Mouse (Mus musculus) T-helper 17 cell (primary cell): Measurements from ENCODE around the gene Fam178b.
"Not testable (repeated sequence)": the region's sequence is repeated elsewhere in the genome, so short reads cannot be mapped to it uniquely, and the experiment has no call there.

Experiments used
- in situ Hi-C, 2 experiments: fragments of 300-600 bp; cut with MboI, MseI; formaldehyde crosslinking; loops; 1 replicate in 1 of 2; 2 replicates in 1 of 2; pipeline ENCODE4 v1.15.1; 2025; ENCODE audit warnings: high pct_unique_total_duplicates in 2 of 2

Fam178b gene

DNA sequence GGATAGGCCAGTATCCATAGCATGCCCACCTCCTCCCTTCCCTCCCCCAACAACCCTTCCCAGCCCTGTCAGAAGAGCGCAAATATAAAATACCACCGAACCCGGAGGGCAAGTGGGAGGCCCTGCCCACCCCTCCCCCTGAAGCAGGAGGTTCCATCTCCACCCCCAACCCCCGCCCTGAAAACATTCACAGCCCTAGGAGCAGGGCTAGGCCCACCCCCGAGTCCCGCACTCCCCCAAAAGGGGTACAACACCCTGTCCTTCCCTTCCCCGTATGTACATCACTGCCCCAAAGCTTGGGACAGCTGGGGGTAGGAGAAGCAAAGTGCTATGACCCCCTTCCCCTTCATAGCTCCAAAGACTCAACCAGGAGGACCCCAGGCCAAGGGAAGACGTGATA is 134.2 kb downstream of the Fam178b start:
- in situ Hi-C loops, result loop anchor here in 1 of 2 experiments (5.0 kb wide), 1 partner anchor 84 kb away; no protein-coding TSS in a partner anchor

DNA sequence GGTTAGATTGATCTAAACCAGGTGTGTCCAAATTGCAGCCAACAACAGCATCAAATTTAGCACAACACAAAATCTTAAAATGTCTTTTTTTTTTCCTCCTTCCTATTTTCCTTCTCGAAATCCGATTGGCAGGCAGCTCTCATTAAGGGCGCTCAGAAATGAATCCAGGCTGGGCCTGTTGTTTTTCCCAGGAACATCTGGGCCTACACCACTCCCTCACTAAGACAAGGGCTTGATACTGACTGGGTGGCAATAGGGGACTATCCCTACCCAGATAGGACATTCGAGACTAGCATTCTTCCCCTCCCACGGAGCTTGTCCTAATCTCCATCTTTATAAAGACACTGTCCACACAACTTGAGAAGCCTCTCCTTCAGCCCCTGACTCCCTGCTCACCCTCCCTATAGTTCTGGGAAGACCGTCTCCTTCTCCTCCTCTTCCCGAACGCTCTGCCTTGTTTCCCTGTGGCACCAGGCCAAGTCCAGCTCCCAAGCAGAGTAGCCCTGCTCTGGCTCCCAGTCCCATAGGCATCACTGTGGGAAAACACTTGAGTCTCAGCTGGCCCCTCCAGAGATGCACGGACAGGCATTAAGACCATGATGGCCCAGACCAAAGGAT is 134.9 kb downstream of the Fam178b start:
- in situ Hi-C loops, result loop anchor here in 1 of 2 experiments (5.0 kb wide), 1 partner anchor 84 kb away; no protein-coding TSS in a partner anchor

DNA sequence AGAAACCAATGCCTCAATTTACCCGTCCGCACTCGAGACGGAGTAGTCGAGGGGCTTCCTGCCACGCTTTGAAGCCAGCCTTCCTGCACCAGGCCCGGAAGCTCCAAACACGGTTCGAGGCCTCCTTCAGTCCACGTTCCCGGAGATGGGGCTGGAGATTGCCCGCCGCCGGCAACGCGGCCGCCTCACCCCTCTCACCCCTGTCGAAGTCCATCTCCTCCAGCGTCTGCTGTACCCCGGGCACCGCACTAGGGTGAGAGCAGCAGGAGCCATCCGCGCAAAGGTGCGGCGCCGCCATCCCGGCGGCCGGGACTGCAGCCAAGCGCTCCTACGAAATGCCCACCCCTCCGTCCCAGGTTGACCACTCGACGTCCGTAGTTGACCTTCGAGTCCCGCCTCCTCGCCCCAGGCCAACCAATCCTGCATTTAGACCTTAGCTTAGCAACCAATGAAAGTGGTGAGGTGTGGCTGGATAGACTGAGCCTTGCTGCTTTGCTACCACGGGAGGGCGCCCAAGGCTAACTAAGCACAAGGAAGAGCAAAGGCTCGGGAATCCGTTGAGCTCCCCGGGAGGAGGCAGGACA is 136.0 kb downstream of the Fam178b start, which contains the start of gene Ankrd39:
TSS of gene Ankrd39 (minus strand) at position 558 of the 584 bp plus-strand sequence.
- in situ Hi-C loops, result loop anchor here in 1 of 2 experiments (5.0 kb wide), 1 partner anchor 85 kb away; no protein-coding TSS in a partner anchor

DNA sequence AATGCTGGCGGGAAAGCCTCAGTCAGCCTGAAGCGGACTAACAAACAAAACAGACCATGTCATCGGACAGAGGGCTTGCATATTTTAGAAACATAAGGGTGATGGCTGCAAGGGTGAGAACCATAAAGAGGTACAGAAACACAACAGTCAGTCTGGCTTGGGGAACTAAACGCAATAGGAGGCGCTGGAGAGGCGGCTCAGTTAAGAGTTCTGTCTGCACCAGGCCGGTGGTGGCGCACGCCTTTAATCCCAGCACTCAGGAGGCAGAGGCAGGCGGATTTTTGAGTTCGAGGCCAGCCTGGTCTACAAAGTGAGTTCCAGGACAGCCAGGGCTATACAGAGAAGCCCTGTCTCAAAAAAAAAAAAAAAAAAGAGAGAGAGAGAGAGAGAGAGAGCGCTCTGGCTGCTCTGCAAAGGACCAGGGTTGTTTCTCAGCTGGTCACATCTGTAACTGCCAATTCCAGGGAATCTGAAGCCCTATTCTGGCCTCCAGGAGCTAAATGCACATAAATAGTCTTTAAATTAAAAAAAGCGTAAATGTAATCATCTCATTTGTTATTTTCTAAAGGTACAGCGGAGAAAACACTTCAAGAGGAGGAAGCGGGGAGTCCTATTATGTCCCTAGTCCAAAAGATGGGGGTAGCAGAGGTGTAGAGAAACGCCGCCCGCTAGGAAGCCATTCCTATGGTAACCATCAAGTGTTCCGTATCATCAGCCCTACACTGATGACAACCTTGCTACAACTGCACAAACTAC is 137.0 kb downstream of the Fam178b start:
- in situ Hi-C loops, result loop anchor here in 1 of 2 experiments (5.0 kb wide), 1 partner anchor 86 kb away; no protein-coding TSS in a partner anchor

DNA sequence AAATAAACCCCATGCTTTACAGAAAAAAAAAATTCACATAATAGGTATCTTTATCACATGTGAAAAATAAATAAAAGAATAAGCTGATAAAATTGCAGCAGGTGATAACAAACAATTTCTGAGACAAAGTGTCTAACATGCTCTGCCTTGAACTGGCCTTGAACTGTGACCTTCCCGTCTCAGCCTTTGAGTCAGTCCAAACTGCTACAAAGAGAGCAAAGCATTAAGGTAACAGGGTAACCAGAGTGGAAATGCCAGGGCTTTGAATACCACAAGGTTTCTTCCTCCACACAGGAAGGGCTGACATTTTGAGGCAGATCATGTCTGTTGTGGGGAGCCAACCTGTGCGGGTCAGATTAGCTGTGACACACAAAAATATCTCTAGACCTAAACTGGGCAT is 137.6 kb downstream of the Fam178b start:
- in situ Hi-C loops, result loop anchor here in 1 of 2 experiments (5.0 kb wide), 1 partner anchor 87 kb away; no protein-coding TSS in a partner anchor

DNA sequence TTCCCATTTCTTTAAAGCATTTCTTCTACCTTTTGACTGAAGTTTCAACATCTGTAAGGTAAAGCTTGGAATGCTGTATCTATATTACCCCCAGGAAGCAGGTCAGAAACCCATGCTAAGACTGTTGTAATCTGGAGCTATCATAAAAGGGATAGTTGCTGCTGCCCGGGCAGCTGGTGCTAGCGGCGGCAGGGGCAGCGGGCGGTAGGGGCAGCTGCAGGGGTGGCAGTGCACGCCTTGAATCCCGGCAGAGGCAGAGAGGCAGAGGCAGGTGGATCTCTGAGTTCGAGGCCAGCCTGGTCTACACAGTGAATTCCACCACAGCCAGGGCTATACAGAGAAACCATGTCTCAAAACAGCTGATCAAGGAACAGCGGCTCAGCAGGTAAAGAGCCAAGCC is 140.1 kb downstream of the Fam178b start:
- in situ Hi-C loops, result no loop called here

DNA sequence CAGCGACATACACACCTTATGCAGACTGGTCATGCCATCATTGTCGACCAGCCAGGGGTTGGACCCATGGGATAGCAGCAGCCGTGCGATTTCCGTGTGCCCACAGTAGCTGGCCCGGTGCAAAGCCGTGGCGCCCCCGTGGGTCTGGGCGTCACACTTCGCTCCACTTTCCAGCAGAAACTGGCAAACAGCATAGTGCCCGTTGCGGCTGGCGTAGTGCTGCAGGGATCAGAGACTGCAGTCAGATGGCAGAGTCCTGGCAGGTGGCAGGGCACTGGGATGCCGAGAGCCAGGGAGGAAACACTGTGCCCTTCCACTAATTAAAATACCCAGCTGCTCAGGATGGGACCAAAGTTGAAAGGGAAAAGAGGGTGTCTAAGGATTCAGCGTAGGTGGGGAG is 141.1 kb downstream of the Fam178b start:
- in situ Hi-C loops, result no loop called here

DNA sequence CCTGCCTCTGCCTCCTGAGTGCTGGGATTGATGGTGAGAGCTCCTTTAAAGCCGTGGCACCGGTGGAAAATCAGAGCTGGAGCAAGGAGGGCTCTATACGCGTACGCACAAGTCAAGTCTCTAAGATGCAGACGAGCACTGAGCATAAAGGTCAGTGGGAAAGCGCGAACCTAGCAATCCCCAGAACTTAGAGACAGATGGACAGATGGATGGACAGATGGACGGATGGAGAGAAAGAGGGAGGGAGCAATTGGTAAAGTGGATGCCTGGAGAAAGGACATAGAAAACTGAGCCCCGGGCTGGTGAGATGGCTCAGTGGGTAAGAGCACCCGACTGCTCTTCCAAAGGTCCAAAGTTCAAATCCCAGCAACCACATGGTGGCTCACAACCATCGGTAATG is 142.2 kb downstream of the Fam178b start:
- in situ Hi-C loops, result no loop called here

DNA sequence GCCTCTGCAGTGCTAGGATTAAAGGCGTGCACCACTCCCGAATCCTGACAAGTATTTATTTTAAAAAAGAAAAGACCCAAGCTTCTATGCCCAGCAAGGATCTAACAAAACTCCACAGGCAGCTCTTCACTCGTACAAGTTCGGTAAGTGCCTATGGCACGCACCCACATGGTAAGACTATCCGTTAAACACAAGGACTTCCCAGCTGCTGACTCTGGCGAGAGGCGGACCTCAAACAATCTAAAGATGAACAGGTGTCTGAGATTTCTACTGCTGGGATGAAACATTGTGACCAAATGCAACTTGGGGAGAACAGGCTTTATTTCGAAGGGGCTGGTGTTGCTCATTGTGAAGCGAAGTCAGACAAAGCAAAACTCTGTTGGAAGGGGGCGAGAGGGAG is 142.9 kb downstream of the Fam178b start:
- in situ Hi-C loops, result no loop called here

DNA sequence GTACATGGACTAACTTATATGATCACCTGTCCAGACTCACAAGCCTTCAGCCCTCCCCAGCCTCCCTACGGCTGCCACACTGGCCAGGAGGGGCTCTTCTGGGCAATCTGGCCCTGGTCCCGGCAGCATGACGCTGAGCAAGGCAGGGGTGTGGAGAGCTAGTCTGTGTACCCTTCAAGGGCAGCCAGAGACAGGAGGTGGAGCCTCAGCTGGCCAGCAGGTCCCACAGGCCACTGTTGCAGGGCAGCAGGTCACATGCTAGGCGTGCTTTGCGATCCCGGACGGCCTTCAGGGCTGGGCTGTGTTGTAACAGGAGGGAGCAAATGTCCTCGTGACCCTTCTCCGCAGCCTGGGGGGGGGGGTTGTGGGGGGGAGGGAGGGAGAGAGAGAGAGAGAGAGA is 143.8 kb downstream of the Fam178b start, which contains the start of gene Gm42417:
TSS of gene Gm42417 (minus strand) at position 244 of the 400 bp plus-strand sequence.
- in situ Hi-C loops, result no loop called here

DNA sequence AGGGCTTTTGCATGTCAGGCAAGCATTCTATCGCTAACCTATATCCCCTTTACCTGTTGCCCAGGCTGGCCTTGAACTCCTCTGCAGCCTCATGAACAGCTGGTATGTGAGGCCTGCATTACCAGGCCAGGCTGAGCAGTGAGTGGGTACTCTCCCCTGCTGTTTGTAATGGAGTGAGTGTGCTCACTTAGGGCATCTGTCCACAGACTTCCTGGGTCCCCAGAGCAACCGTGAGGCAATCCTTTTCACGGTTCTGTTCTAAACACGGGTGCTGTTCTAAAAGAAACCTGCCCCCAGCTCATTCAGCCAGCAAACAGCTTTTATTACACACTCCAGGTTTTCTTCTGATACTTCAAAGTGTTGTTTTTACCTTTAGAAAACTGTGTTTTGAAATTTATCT is 144.3 kb downstream of the Fam178b start:
- in situ Hi-C loops, result no loop called here

DNA sequence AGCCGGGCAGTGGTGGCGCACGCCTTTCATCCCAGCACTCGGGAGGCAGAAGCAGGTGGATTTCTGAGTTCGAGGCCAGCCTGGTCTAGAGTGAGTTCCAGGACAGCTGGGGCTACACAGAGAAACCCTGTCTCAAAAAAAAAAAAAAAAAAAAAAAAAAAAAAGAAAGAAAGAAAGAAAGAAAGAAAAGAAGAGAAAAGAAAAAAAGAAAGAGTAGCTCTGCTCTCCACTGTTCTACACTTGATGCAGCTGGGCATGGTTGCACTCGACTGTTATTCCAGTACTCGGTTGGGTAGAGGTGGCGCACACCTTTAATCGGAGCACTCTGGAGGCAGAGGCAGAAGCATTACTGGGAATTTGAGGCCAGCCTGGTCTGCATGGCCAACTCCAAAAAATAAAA is 146.2 kb downstream of the Fam178b start, which contains the start of gene Ankrd23:
TSS of gene Ankrd23 (minus strand) at position 101 of the 400 bp plus-strand sequence.
- in situ Hi-C loops, result not testable (repeated sequence)

DNA sequence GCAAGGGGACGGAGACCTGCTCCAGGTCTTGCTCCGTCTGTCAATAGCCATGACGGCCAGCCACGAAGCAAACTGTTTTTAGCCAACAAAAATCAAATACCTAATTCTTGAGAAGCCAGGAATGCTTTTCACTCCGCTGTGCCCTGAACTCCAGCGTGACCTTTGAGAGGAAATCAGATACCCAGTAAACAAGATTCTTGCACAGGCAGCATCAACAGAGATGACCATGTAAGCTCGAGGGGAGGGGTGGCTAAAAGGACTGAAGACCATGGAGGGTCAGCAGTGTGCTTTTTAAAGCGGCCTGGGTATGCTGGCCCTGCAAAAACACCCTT is 146.6 kb downstream of the Fam178b start:
- in situ Hi-C loops, result no loop called here

DNA sequence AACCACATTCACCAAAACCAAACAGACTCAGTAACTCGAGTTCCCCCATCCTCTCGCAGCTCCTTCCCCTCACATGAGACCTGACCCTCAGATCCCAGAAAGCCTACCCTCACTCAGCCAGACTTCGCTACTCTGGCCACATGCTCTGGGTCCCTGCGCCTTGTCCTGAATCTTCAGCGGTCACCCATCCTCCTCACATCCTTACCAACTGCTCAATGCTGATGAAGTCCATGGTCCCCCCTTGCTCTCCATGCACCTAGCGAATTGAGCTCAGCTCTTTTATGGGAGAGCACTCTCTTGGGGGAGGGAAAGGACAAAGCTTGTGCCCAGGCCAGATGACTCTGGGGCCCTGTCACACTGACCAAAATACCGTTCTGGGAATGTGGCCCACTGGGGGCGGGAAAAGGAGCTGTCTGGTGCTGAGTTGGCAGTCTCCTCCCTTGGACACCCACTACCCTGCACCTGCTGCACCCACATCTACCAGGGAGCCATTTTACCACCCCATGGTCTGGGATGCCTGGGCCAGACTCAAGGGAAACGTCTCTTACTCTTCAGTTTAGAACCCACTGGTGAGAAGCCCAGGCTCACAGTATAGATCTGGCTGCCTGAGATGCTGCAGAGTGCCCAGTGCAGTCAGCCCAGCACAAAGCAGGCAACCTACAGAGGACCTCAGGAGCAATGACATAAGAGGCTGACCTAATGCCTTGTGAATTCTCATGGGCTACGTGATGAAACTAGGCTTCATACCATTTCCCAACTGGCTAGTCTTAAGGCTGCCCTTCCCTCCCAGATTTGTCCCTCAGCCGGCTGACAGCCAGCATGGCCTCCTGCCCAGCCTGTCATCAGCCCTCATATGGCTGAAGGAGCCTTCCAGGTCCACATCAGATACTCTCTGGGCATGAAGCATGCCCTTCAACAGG is 147.2 kb downstream of the Fam178b start:
- in situ Hi-C loops, result no loop called here

DNA sequence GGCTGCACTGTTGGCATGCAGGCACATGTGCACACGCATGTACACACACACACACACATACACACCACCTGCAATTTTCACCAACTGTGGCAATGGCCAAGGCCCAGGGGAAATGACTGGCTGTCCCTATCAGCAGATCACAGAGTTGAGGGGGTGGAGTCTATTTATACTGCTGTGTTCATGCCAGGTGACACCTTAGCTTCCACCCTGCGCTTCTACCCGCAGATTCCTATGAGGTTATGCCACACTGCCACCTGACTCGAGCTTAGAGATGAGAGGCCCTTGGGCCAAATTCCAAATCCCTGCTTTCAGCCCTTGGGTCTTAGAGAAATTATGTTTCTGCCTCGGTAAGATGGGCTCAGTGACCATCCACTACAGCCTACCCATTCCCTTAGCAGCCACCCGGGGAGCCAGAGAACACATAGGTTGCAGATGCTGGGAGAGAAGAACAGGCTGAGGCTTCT is 148.4 kb downstream of the Fam178b start:
- in situ Hi-C loops, result no loop called here

DNA sequence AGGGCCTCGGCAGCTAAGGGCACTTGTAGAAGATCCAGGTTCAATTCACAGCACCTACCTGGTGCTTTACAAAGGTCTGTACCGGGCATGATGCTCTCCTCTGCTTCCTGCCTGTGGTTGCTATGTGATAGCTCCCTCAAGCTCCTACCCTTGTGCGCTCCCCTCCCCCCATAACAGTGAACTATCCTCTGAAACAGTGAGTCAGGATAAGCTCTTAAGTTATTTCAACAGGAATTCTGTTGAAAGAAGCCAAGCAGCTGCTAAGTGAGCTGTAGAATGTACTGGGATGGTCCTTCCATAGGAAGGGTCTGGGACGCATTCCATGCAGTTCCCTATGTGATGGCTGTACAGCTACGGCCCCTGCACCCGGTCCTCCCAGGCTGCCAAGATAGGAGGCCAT is 149.4 kb downstream of the Fam178b start:
- in situ Hi-C loops, result no loop called here

DNA sequence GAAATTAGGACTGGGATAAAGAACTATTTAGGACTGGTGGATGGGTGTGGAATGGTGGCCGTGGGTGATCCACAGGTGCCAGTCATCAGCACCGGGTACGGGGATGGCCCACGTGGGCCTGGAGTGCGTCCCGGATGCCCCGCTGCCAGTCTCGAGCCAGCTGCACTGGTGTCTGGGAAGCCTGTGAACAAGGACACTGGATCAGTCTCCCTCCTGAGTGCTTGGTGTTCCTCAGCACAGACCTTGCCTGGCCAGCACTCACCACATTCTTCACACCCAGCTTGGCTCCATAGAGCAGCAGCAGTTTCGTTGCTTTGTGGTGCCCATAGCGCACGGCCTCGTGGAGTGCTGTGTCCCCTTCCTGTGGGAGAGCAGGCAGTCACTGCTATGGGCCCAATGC is 151.5 kb downstream of the Fam178b start:
- in situ Hi-C loops, result no loop called here

DNA sequence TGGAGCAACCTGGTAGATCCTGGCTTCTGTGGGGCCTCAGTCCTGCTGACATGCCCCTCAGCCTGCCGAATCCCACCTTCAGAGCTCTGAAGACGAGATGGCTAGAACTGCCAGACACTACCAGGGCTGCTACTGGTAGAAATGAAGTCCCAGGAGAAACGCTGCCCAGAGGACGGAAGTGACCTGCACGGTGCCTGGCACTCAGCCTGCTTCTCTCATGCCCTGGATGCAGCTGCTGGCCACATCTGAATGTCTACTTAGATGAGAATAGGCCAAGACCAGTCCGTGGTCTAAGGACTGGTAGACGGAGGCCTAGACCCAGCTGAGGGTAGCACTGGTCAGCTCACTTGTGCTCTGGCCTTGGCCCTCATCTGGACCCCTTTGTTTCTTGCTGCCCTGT is 152.0 kb downstream of the Fam178b start:
- in situ Hi-C loops, result no loop called here

DNA sequence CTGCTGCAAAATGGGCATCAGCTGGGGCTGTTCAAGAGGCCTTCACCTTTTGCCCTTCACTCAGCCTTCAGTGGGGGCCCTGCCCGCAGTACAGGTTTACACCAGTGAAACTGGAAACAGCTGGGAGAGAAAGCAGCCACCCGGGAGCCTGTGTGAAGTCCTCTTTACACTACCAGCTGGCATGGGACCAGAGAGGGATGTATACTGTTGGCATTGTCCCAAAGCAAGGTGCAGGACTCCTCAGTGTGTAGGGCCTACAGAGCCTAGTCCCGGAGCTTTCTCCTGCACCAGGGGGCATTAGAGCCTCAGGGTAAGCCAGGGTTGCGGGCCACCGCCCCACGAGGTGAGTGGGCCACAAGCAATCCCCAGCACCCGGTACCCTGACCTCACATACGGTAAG is 152.5 kb downstream of the Fam178b start:
- in situ Hi-C loops, result no loop called here

DNA sequence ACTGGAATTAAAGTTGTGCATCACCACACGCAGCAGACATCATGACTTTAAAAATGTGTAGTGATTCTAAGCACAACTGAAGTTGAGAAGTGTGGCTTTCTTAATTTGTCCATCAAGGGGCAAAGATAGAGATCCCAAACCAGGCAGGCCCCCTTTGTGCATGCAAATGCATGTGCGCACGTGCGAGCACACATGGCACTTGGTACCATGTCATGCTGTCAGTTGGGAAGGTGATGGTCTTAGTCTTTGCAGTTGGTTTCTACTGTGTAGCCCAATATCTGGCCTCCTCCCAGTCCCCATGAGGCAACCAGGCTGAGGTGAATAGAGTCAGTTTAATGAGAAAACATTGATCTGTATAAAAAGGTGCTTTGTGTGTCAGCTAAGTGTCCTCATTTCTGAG is 153.1 kb downstream of the Fam178b start:
- in situ Hi-C loops, result no loop called here

DNA sequence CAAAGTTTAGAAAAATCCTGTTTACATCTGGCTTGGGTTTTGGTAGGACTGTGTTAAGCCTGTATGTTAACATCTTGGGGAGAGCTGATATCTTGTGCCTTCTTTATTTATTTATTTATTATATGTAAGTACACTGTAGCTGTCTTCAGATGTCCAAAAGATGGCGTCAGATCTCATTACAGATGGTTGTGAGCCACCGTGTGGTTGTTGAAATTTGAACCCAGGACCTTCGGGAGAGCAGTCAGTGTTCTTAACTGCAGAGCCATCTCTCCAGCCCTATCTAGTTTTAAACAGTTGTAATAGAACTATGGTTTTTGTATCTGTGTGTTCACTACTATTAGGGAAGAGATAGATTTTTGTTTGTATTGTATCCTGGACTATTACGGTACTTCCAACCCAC is 153.7 kb downstream of the Fam178b start:
- in situ Hi-C loops, result no loop called here
